Mouse (Mus musculus) heart, embryonic 13.5 days (tissue): ENCODE data around the gene Magi3. TPM values are rescaled to one million over a fixed set of nuclear protein-coding genes. Genes with fewer than 3 reads are reported as not detected.

Experiments
- ATAC-seq: fragments of 200-750 bp; cut with Nextera tagmentation; 2 replicates; pipeline ENCODE4 v1.8.0; 2017; ENCODE audit warnings: moderate TSS enrichment; ENCODE audit not compliant: insufficient number of reproducible peaks, low FRiP score, low TSS enrichment; ENCODE audit errors: extremely low read depth
- H3K27ac ChIP-seq: fragments of 300-500 bp; sonication (generic); replicated peaks from 2 replicates; pipeline ENCODE4 v1.5.1; 2015; ENCODE audit warnings: moderate library complexity, mild to moderate bottlenecking, inconsistent platforms
- H3K27me3 ChIP-seq: fragments of 300-500 bp; sonication (generic); replicated peaks from 2 replicates; pipeline ENCODE4 v1.6.1; 2015; ENCODE audit warnings: mild to moderate bottlenecking, inconsistent platforms
- H3K36me3 ChIP-seq: fragments of 300-500 bp; sonication (generic); 2 replicates; pipeline ENCODE4 v1.6.1; 2015; ENCODE audit warnings: mild to moderate bottlenecking, inconsistent platforms
- H3K4me1 ChIP-seq: fragments of 300-500 bp; sonication (generic); 2 replicates; pipeline ENCODE4 v1.6.1; 2015; ENCODE audit warnings: inconsistent platforms
- H3K4me2 ChIP-seq: fragments of 300-500 bp; sonication (generic); 2 replicates; pipeline ENCODE4 v1.6.1; 2015; ENCODE audit warnings: inconsistent platforms, mild to moderate bottlenecking, moderate library complexity
- H3K4me3 ChIP-seq: fragments of 300-500 bp; sonication (generic); 2 replicates; pipeline ENCODE4 v1.5.1; 2015; ENCODE audit warnings: moderate library complexity, mild to moderate bottlenecking, inconsistent platforms
- H3K9ac ChIP-seq: fragments of 300-500 bp; sonication (generic); 2 replicates; pipeline ENCODE4 v1.6.1; 2015; ENCODE audit warnings: inconsistent platforms, mild to moderate bottlenecking, moderate library complexity
- H3K9me3 ChIP-seq: fragments of 300-500 bp; sonication (generic); 2 replicates; pipeline ENCODE4 v1.6.1; 2016; ENCODE audit warnings: inconsistent platforms
- WGBS: fragments of 180-500 bp; shearing (Covaris S2); methylation state at CpG from one replicate; pipeline ENCODE4 v1.1.7; 2015; ENCODE audit warnings: mixed read lengths; 5-methylcytosine and 5-hydroxymethylcytosine counted together
- polyA plus RNA-seq: library from polyadenylated mRNA; unstranded; fragments of >200 nt; fragmentation: Nextera tagmentation; extraction: Ambion mirVana; gene quantifications from 2 replicates; pipeline ENCODE4 v1.2.1, GENCODE M21; 2015

Magi3 gene
- polyA plus RNA-seq, 1 experiment from 2014 or later, result 7.4 TPM

- H3K9me3 ChIP-seq, result no peaks in the 10 kb centered on the region
- H3K27me3 ChIP-seq, result no peaks in the 10 kb centered on the region
- peaks cover 6% of the 10 kb centered on the region; the same call in 1 of the 2 replicates for H3K36me3 ChIP-seq
- no peak overlapping the region for H3K4me2 ChIP-seq
- 69% methylated on average over 3 of the region's 3 CpGs for WGBS
- no peak overlapping the region for H3K27ac ChIP-seq
- no peak overlapping the region for H3K4me3 ChIP-seq
- no peak overlapping the region for H3K9ac ChIP-seq
- peaks cover 7% of the 10 kb centered on the region for H3K4me1 ChIP-seq
- no peak for ATAC-seq
Measured at GRCm38 (mm10) chr3:104101721-104102120, 118.5 kb downstream of the Magi3 start.

DNA sequence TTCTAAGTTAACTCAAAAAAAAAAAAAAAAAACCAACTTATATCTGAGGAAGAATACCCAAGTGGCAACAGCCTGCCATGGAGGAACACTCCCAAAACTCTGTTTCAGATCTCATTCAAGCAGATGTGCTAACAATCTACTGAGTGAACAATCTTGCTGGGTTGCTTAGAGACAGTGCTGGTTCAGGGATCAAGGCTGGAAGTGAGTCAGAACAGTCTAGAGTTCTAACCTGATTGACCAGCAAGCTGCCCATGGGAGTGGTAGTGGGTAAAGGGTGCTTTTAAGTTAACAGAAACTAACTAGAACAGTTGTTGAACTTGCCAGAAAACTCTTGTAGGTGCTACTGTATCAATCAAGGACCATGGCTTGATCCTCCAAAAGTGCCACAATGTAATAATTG, 118.9 kb downstream of the Magi3 start:
- no peak for ATAC-seq

GRCm38 (mm10) chr3:104095936-104096335, 124.2 kb downstream of the Magi3 start:
- Histone ChIP-seq H3K4me3 (no peak overlapping the region), H3K27me3 (no peaks in the 10 kb centered on the region), H3K4me1 (peaks cover 6% of the 10 kb centered on the region; the same call in 1 of the 2 replicates), H3K27ac (peak overlapping the region; percentile 15; the same call in 1 of the 2 replicates), H3K36me3 (peaks cover 20% of the 10 kb centered on the region), H3K4me2 (0 out of 2 replicates have a peak overlapping the region, but pooled peaks have one; percentile 11), H3K9me3 (no peaks in the 10 kb centered on the region), H3K9ac (no peak overlapping the region)
- WGBS, result 19% methylated on average over 3 of the region's 3 CpGs
- ATAC-seq, result no peak

More for the DNA sequence above, 118.9 kb downstream of the Magi3 start:
- Histone ChIP-seq H3K27me3 (no peaks in the 10 kb centered on the region), H3K9ac (no peak overlapping the region), H3K27ac (no peak overlapping the region), H3K4me1 (peaks cover 3% of the 10 kb centered on the region), H3K9me3 (no peaks in the 10 kb centered on the region), H3K4me3 (no peak overlapping the region), H3K36me3 (peaks cover 6% of the 10 kb centered on the region; the same call in 1 of the 2 replicates), H3K4me2 (no peak overlapping the region)

DNA sequence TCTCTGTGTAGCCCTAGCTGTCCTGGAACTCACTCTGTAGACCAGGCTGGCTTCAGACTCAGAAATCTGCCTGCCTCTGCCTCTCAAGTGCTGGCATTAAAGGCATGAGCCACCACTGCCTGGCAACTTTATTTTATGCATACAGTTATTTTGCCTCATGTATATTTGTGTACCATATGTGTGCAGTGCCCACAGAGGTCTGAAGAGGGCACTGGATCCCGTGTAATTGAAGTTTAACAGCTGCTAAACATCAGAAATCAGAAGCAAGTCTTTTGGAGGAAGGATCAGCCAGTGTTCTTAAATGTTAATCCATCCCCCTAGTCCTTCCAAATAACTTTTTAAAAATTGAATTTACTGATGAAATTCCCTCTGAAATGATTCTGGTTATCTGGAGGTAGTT, 125.5 kb downstream of the Magi3 start:
- 84% methylated on average over 1 of the region's 1 CpGs for WGBS
- Histone ChIP-seq H3K4me2 (no peak overlapping the region), H3K4me3 (no peak overlapping the region), H3K27ac (no peak overlapping the region), H3K4me1 (peaks cover 9% of the 10 kb centered on the region), H3K9me3 (no peaks in the 10 kb centered on the region), H3K36me3 (peaks cover 20% of the 10 kb centered on the region), H3K27me3 (no peaks in the 10 kb centered on the region), H3K9ac (no peak overlapping the region)
- ATAC-seq, result no peak

GRCm38 (mm10) chr3:104092759-104093158, 127.4 kb downstream of the Magi3 start:
- no peak overlapping the region for H3K4me2 ChIP-seq
- H3K9me3 ChIP-seq, result no peaks in the 10 kb centered on the region
- H3K4me1 ChIP-seq, result peaks cover 9% of the 10 kb centered on the region
- H3K36me3 ChIP-seq, result peaks cover 22% of the 10 kb centered on the region
- WGBS, result 55% methylated on average over 5 of the region's 5 CpGs
- H3K27me3 ChIP-seq, result no peaks in the 10 kb centered on the region
- H3K4me3 ChIP-seq, result no peak overlapping the region
- no peak overlapping the region for H3K9ac ChIP-seq
- H3K27ac ChIP-seq, result peak overlapping the region; percentile 28; the same call in 1 of the 2 replicates
- ATAC-seq, result no peak

- H3K36me3 ChIP-seq, result peaks cover 25% of the 10 kb centered on the region
- H3K27me3 ChIP-seq, result no peaks in the 10 kb centered on the region
- H3K27ac ChIP-seq, result no peak overlapping the region
- no peak for ATAC-seq
- no peak overlapping the region for H3K9ac ChIP-seq
- no peaks in the 10 kb centered on the region for H3K9me3 ChIP-seq
- no peaks in the 10 kb centered on the region for H3K4me1 ChIP-seq
- no peak overlapping the region for H3K4me2 ChIP-seq
- WGBS, result 82% methylated on average over 1 of the region's 1 CpGs
- no peak overlapping the region for H3K4me3 ChIP-seq
Measured at GRCm38 (mm10) chr3:104082031-104082430, 138.1 kb downstream of the Magi3 start.

GRCm38 (mm10) chr3:104078725-104079124, 141.4 kb downstream of the Magi3 start:
- no peaks in the 10 kb centered on the region for H3K4me1 ChIP-seq
- H3K9me3 ChIP-seq, result no peaks in the 10 kb centered on the region
- H3K36me3 ChIP-seq, result peaks cover 26% of the 10 kb centered on the region
- no peaks in the 10 kb centered on the region for H3K27me3 ChIP-seq
- no peak overlapping the region for H3K4me2 ChIP-seq
- no peak for ATAC-seq
- no peak overlapping the region for H3K4me3 ChIP-seq
- no peak overlapping the region for H3K9ac ChIP-seq
- H3K27ac ChIP-seq, result no peak overlapping the region

DNA sequence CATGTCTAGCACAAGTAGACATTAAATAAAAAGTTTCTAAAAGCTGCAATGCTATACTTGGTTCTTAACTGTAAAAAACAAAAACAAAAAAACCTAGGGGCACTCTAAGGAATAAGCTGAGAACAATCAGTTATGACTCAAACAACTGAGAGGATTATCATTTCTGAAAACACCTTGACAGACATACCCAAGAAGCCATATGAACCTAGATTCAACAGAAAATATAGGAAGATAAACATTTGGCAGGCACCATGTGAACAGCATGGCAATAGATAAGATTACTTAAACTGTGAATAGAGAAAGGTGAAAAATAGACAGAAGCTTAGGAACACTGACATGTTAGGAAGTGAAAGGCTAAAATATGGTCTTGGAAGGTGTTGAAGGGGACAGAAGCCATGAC, 150.8 kb downstream of the Magi3 start:
- Histone ChIP-seq H3K4me1 (no peaks in the 10 kb centered on the region; the same call in 1 of the 2 replicates), H3K9ac (no peak overlapping the region), H3K36me3 (peaks cover 16% of the 10 kb centered on the region), H3K4me2 (no peak overlapping the region), H3K9me3 (no peaks in the 10 kb centered on the region), H3K27ac (no peak overlapping the region), H3K27me3 (no peaks in the 10 kb centered on the region), H3K4me3 (no peak overlapping the region)
- no peak for ATAC-seq

DNA sequence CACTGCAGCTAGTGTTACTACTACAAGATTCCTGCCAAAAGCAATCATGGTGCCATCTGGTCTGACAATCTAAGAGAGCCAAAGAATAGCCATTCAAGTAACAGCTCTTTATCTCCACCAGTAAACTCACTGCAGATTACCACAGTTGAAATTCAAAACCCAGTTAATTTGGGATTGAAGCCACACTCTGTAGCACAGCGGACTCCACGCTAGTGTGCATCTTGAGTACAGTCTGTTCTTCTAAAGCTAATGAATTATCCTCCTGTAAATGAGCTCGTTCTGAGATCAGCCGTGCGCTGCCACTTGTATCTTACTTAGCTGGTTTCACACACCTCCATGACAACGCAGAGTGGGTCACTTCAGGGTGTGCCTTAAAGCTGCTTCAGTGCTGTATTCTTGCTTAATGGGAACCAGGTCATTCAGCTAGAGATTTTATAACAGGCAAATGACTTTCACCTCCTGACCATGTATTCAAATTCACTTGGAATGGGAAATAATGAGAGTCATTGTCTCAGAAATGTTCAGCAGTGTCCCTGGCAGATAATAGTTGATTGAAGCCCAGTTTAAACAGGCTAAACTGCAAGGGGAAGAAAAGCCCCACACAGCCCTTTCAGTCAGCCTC, 161.1 kb downstream of the Magi3 start:
- no peak overlapping the region for H3K4me2 ChIP-seq
- H3K4me1 ChIP-seq, result peaks cover 5% of the 10 kb centered on the region; the same call in 1 of the 2 replicates
- ATAC-seq, result no peak
- H3K4me3 ChIP-seq, result no peak overlapping the region
- H3K27me3 ChIP-seq, result no peaks in the 10 kb centered on the region
- peaks cover 27% of the 10 kb centered on the region for H3K36me3 ChIP-seq
- H3K9me3 ChIP-seq, result no peaks in the 10 kb centered on the region
- no peak overlapping the region for H3K9ac ChIP-seq
- H3K27ac ChIP-seq, result no peak overlapping the region
- WGBS, result 59% methylated on average over 6 of the region's 6 CpGs

DNA sequence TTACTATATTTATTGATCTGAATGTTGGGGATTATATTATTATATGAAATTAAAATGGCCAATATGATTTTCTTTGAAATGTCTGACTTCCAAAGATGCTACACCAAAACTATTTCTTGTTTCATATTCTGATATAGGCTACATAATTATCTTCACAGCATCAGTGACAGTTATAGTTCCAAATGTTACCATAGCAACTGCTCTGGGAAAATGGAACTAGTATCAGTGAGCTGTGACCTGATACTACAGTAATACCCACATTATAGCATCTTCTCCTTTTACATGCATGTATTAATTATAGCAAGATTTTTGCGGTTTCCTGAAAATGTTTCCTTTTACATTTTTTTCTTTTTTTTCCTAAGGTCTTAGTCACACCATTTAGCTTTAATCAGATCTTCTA, 187.4 kb downstream of the Magi3 start:
- Histone ChIP-seq H3K9me3 (no peaks in the 10 kb centered on the region), H3K4me1 (0 out of 2 replicates have a peak, but pooled peaks cover 2% of the 10 kb centered on the region), H3K4me2 (no peak overlapping the region), H3K9ac (no peak overlapping the region), H3K36me3 (peaks cover 59% of the 10 kb centered on the region), H3K4me3 (no peak overlapping the region), H3K27ac (no peak overlapping the region), H3K27me3 (no peaks in the 10 kb centered on the region)
- ATAC-seq, result no peak
- WGBS, result 90% methylated on average over 1 of the region's 1 CpGs

- ATAC-seq, result no peak
- WGBS, result 70% methylated on average over 1 of the region's 1 CpGs
- H3K36me3 ChIP-seq, result peaks cover 59% of the 10 kb centered on the region
- no peak overlapping the region for H3K4me2 ChIP-seq
- no peaks in the 10 kb centered on the region for H3K9me3 ChIP-seq
- H3K27ac ChIP-seq, result no peak overlapping the region
- H3K9ac ChIP-seq, result no peak overlapping the region
- 0 out of 2 replicates have a peak, but pooled peaks cover 2% of the 10 kb centered on the region for H3K4me1 ChIP-seq
- no peaks in the 10 kb centered on the region for H3K27me3 ChIP-seq
- no peak overlapping the region for H3K4me3 ChIP-seq
Measured at GRCm38 (mm10) chr3:104032086-104032485, 188.1 kb downstream of the Magi3 start.

DNA sequence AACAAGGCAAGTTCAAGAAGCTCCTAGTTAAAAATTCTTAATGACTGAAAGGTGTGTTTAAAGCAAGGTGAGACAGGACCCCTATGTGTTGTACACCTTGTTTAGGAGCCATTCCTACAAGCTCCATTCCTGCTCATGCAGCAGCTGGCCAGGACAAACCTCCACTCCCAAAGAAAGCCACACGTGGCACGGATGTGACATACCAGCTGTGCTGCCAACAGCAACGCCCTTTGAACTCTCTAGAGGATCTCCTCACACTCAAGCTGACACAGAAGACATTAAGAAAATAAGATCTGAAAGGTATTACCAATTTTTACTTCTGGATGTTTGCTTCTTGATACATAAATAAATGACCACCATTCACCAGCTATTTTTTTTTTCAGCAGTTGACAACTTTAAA, 193.2 kb downstream of the Magi3 start:
- peaks cover 81% of the 10 kb centered on the region for H3K36me3 ChIP-seq
- H3K4me1 ChIP-seq, result 0 out of 2 replicates have a peak, but pooled peaks cover under 1% of the 10 kb centered on the region
- H3K4me3 ChIP-seq, result no peak overlapping the region
- H3K27ac ChIP-seq, result no peak overlapping the region
- ATAC-seq, result no peak
- WGBS, result 58% methylated on average over 3 of the region's 3 CpGs
- H3K27me3 ChIP-seq, result no peaks in the 10 kb centered on the region
- no peaks in the 10 kb centered on the region for H3K9me3 ChIP-seq
- H3K9ac ChIP-seq, result no peak overlapping the region
- H3K4me2 ChIP-seq, result no peak overlapping the region
